In the genomic region with DNA sequence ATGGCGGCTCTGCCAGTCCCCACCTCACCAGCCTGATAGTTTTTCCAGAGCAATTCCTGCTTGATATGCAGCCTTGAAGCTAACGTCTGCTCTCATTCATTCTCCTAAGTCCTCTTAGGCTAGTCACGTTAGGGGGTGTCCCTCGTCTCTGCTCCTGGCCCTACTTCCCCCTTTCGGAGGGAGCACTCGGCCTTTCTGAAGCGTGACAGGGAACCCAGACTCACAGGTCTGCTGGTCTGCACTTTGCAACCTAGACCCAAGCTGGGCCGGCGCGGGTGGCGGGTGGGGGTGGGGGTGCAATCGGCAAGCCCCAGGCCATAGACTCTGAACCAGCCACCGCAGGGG, we compare ENCODE assay signal across 8 mouse cellular contexts. TPM values are rescaled to one million over a fixed set of nuclear protein-coding genes. Genes with fewer than 3 reads are reported as not detected.
DNase-seq lines count a peak whose midpoint lies in the region; ATAC-seq and TF ChIP-seq lines count a peak whose summit lies in the region.

No protein-coding gene starts in this region.

- DNase-seq in adrenal gland, postnatal 10 days: peak; percentile 41
- no peak for DNase-seq in adrenal gland, postnatal 14 days
- peak; percentile 95 for DNase-seq in A20 (ENCODE audit: low read depth, low spot score)
- DNase-seq in hindbrain, postnatal 0 days (ENCODE audit: low spot score): no peak
- DNase-seq in urinary bladder, postnatal 10 days (ENCODE audit: low spot score): no peak

- peaks cover 42% of the 10 kb centered on the region for H3K4me1 ChIP-seq in embryonic facial prominence, embryonic 15.5 days
- H3K4me1 ChIP-seq in hindbrain, postnatal 0 days (ENCODE audit: insufficient read depth, low read length): peaks cover 16% of the 10 kb centered on the region; the same call in 1 of the 2 replicates
- H3K4me1 ChIP-seq in stomach, embryonic 15.5 days: peaks cover 33% of the 10 kb centered on the region

- no peak for TF ChIP-seq CTCF in hindbrain, postnatal 0 days (IDR thresholded peaks at IDR 0.05; ENCODE audit: low read depth)

- H3K4me2 ChIP-seq in embryonic facial prominence, embryonic 15.5 days (replicated peaks): peak overlapping the region; percentile 90
- peak overlapping the region; percentile 88 for H3K4me2 ChIP-seq in hindbrain, postnatal 0 days (ENCODE audit: low read depth, low read length)
- H3K4me2 ChIP-seq in stomach, embryonic 15.5 days: peak overlapping the region; percentile 98

- H3K4me3 ChIP-seq in embryonic facial prominence, embryonic 15.5 days (replicated peaks): peak overlapping the region; percentile 66
- peak overlapping the region; percentile 50 for H3K4me3 ChIP-seq in hindbrain, postnatal 0 days (ENCODE audit: low read length)
- H3K4me3 ChIP-seq in stomach, embryonic 15.5 days (replicated peaks): peak overlapping the region; percentile 67

- no peak; the same call in 1 of the 2 replicates for ATAC-seq in embryonic facial prominence, embryonic 15.5 days (ENCODE audit: insufficient number of reproducible peaks, low FRiP score, low TSS enrichment, low read depth)
- 0 out of 2 replicates have a peak, but pooled peaks have one; percentile 28 for ATAC-seq in hindbrain, postnatal 0 days
- peak; percentile 67 for ATAC-seq in megakaryocyte, adult 5-6 weeks (ENCODE audit: poor library complexity, severe bottlenecking)
- ATAC-seq in stomach, embryonic 15.5 days (ENCODE audit: insufficient read depth, low FRiP score, low read depth): 0 out of 2 replicates have a peak, but pooled peaks have one; percentile 12

- no peaks in the 10 kb centered on the region for H3K36me3 ChIP-seq in embryonic facial prominence, embryonic 15.5 days
- no peaks in the 10 kb centered on the region for H3K36me3 ChIP-seq in hindbrain, postnatal 0 days (ENCODE audit: insufficient read depth, low read length)
- H3K36me3 ChIP-seq in stomach, embryonic 15.5 days: no peaks in the 10 kb centered on the region

- H3K9me3 ChIP-seq in embryonic facial prominence, embryonic 15.5 days (replicated peaks): no peaks in the 10 kb centered on the region
- H3K9me3 ChIP-seq in hindbrain, postnatal 0 days (ENCODE audit: low read length): no peaks in the 10 kb centered on the region
- H3K9me3 ChIP-seq in stomach, embryonic 15.5 days: no peaks in the 10 kb centered on the region

- peaks cover 39% of the 10 kb centered on the region for H3K27me3 ChIP-seq in embryonic facial prominence, embryonic 15.5 days
- H3K27me3 ChIP-seq in hindbrain, postnatal 0 days (ENCODE audit: insufficient read depth, low read length): peaks cover 34% of the 10 kb centered on the region
- peaks cover 33% of the 10 kb centered on the region for H3K27me3 ChIP-seq in stomach, embryonic 15.5 days (replicated peaks)

- WGBS in embryonic facial prominence, embryonic 15.5 days: 4% methylated on average over 13 of the region's 13 CpGs
- 2% methylated on average over 13 of the region's 13 CpGs for WGBS in hindbrain, postnatal 0 days
- WGBS in stomach, embryonic 15.5 days: 4% methylated on average over 13 of the region's 13 CpGs

- H3K9ac ChIP-seq in embryonic facial prominence, embryonic 15.5 days: peak overlapping the region; percentile 76
- peak overlapping the region; percentile 57 for H3K9ac ChIP-seq in hindbrain, postnatal 0 days (replicated peaks; ENCODE audit: low read length)
- peak overlapping the region; percentile 65; the same call in 1 of the 2 replicates for H3K9ac ChIP-seq in stomach, embryonic 15.5 days

- H3K27ac ChIP-seq in embryonic facial prominence, embryonic 15.5 days (replicated peaks): peak overlapping the region; percentile 82
- peak overlapping the region; percentile 62; the same call in 1 of the 2 replicates for H3K27ac ChIP-seq in hindbrain, postnatal 0 days
- peak overlapping the region; percentile 71; the same call in 1 of the 2 replicates for H3K27ac ChIP-seq in stomach, embryonic 15.5 days

RNA-seq across cellular contexts. Expression of gene Fli1, which starts 2.6 kb away (rescaled TPM):
- total RNA-seq in adrenal gland, postnatal 10 days (2021): 10 to 100 TPM; 37.9 to 41.2 TPM
- 23.6 and 41.0 TPM in 2 replicates for total RNA-seq in adrenal gland, postnatal 14 days (2021)
- 18.2 and 18.7 TPM in 2 replicates for polyA plus RNA-seq in embryonic facial prominence, embryonic 15.5 days (2015; fragmentation: Nextera tagmentation; extraction: Ambion mirVana)
- 6.9 and 10.8 TPM in 2 replicates for total RNA-seq in hindbrain, postnatal 0 days (2014; rRNA removed)
- polyA plus RNA-seq in hindbrain, postnatal 0 days (2015; fragmentation: Nextera tagmentation; extraction: Ambion mirVana): 5.6 and 6.7 TPM in 2 replicates
- 89.0 and 92.7 TPM in 2 replicates for total RNA-seq in megakaryocyte, adult 5-6 weeks (2015)
- 95.8 and 106 TPM in 2 replicates for total RNA-seq in megakaryocyte, adult 5-6 weeks (2017)
- 13.4 and 13.9 TPM in 2 replicates for polyA plus RNA-seq in stomach, embryonic 15.5 days (2015; fragmentation: Nextera tagmentation; extraction: Ambion mirVana)

Comparison
In these comparisons a context has a peak if more than half of its experiments do, and no peak if none do; other contexts are left out.
1. DNase-seq: peak in adrenal gland, postnatal 10 days (single experiment) and A20 (single experiment); none in adrenal gland, postnatal 14 days (single experiment), hindbrain, postnatal 0 days (single experiment) and urinary bladder, postnatal 10 days (single experiment).
2. Peak in every context shown above with its lines, with median percentiles within 50 percentile points of each other: H3K27ac ChIP-seq, H3K4me2 ChIP-seq, H3K4me3 ChIP-seq and H3K9ac ChIP-seq.